Mouse (Mus musculus) bone marrow macrophage, adult 2 months (primary cell): ENCODE data around the gene Ezh1.

Experiments
- CTCF ChIP-seq: IDR thresholded peaks from 2 replicates; pipeline ENCODE4 v1.5.1; 2012; ENCODE audit warnings: low read depth, mild to moderate bottlenecking, low read length, moderate library complexity
- POLR2A ChIP-seq: IDR thresholded peaks from 2 replicates; pipeline ENCODE4 v1.6.1; 2012; ENCODE audit warnings: mild to moderate bottlenecking, low read depth, low read length, borderline replicate concordance

DNA sequence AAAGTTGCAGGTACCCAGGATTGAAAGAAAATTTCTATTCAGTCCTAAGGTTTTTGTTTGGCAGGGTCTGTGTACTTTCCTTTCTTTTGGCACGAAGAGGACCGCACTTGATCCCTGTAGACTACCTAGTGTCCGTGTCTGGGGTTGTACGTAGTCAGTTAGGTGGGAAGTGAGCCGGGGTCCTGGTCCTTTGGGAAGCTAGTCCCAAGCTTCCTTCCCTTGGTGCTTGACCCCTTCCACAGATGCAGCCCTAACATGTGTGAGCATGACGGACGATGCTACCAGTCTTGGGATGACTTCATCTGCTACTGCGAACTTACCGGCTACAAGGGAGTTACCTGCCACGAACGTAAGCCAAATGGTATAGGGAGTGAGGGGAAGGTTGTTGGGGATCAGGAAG lies 44.3 kb downstream of the Ezh1 start:
- TF ChIP-seq CTCF = no peak
- TF ChIP-seq POLR2A = no peak
